Mouse (Mus musculus): ENCODE results near the gene Gcdh. TPM values are rescaled to one million over a fixed set of nuclear protein-coding genes. Genes with fewer than 3 reads are reported as not detected.
A peak's percentile ranks its signal among the peaks of the same experiment; 100 is the strongest.

Gene Gcdh
- polyA plus RNA-seq, 1 experiment from 2014 or later: 39.6 TPM

- H3K9me3 ChIP-seq (replicated peaks): no peaks in the 10 kb centered on the region
- H3K4me1 ChIP-seq: peaks cover 7% of the 10 kb centered on the region
- whole genome bisulfite sequencing: 90% methylated on average over 2 of the region's 2 CpGs
- no peak for DNase-seq (ENCODE audit: low spot score)
- peaks cover 55% of the 10 kb centered on the region for H3K27me3 ChIP-seq (ENCODE audit: low read depth, poor library complexity, severe bottlenecking)
- H3K36me3 ChIP-seq: peaks cover 24% of the 10 kb centered on the region; the same call in 1 of the 2 replicates
- H3K27ac ChIP-seq (replicated peaks): no peak overlapping the region
- no peak overlapping the region for H3K4me3 ChIP-seq
These were observed 27.9 kb upstream of the Gcdh start for GRCm38 (mm10) chr8:84921596-84921995.

- Histone ChIP-seq H3K4me1 (peaks cover 8% of the 10 kb centered on the region), H3K27ac (replicated peaks) (no peak overlapping the region), H3K4me3 (no peak overlapping the region), H3K27me3 (ENCODE audit: low read depth, poor library complexity, severe bottlenecking) (peaks cover 79% of the 10 kb centered on the region), H3K9me3 (replicated peaks) (peaks cover 5% of the 10 kb centered on the region; the same call in 1 of the 2 replicates), H3K36me3 (peaks cover 38% of the 10 kb centered on the region)
- WGBS: 92% methylated on average over 15 of the region's 15 CpGs
- DNase-seq (ENCODE audit: low spot score): no peak
These were observed 24.9 kb upstream of the Gcdh start for GRCm38 (mm10) chr8:84918646-84919045.

GRCm38 (mm10) chr8:84917781-84918180 lies 24.1 kb upstream of the Gcdh start:
- Histone ChIP-seq H3K4me1 (peaks cover 16% of the 10 kb centered on the region), H3K36me3 (peaks cover 37% of the 10 kb centered on the region), H3K27ac (replicated peaks) (no peak overlapping the region), H3K27me3 (ENCODE audit: low read depth, poor library complexity, severe bottlenecking) (peaks cover 87% of the 10 kb centered on the region), H3K4me3 (peak overlapping the region; percentile 23; the same call in 1 of the 2 replicates), H3K9me3 (replicated peaks) (peaks cover 5% of the 10 kb centered on the region; the same call in 1 of the 2 replicates)
- 25% methylated on average over 20 of the region's 20 CpGs for WGBS
- no peak for DNase-seq (ENCODE audit: low spot score)

GRCm38 (mm10) chr8:84915269-84915668 lies 21.5 kb upstream of the Gcdh start:
- DNase-seq (ENCODE audit: low spot score): no peak
- Histone ChIP-seq H3K4me1 (peaks cover 24% of the 10 kb centered on the region), H3K27ac (replicated peaks) (no peak overlapping the region), H3K4me3 (no peak overlapping the region), H3K36me3 (peaks cover 39% of the 10 kb centered on the region), H3K9me3 (replicated peaks) (peaks cover 5% of the 10 kb centered on the region; the same call in 1 of the 2 replicates), H3K27me3 (ENCODE audit: low read depth, poor library complexity, severe bottlenecking) (peaks cover 100% of the 10 kb centered on the region)
- 90% methylated on average over 8 of the region's 8 CpGs for WGBS

GRCm38 (mm10) chr8:84913960-84914359 lies 20.2 kb upstream of the Gcdh start:
- whole genome bisulfite sequencing: 34% methylated on average over 4 of the region's 4 CpGs
- H3K27me3 ChIP-seq (ENCODE audit: low read depth, poor library complexity, severe bottlenecking): peaks cover 100% of the 10 kb centered on the region

GRCm38 (mm10) chr8:84913502-84913900 lies 19.8 kb upstream of the Gcdh start:
- DNase-seq (ENCODE audit: low spot score): no peak
- peaks cover 37% of the 10 kb centered on the region for H3K36me3 ChIP-seq
- H3K4me3 ChIP-seq: peak overlapping the region; percentile 52
- H3K4me1 ChIP-seq: peaks cover 34% of the 10 kb centered on the region
- no peak overlapping the region for H3K27ac ChIP-seq (replicated peaks)
- peaks cover 5% of the 10 kb centered on the region; the same call in 1 of the 2 replicates for H3K9me3 ChIP-seq (replicated peaks)
- WGBS: 13% methylated on average over 9 of the region's 9 CpGs
- H3K27me3 ChIP-seq (ENCODE audit: low read depth, poor library complexity, severe bottlenecking): peaks cover 100% of the 10 kb centered on the region

More at GRCm38 (mm10) chr8:84913960-84914359, 20.2 kb upstream of the Gcdh start:
- Histone ChIP-seq H3K27ac (replicated peaks) (no peak overlapping the region), H3K36me3 (peaks cover 37% of the 10 kb centered on the region), H3K4me3 (no peak overlapping the region), H3K4me1 (peaks cover 29% of the 10 kb centered on the region), H3K9me3 (replicated peaks) (peaks cover 5% of the 10 kb centered on the region; the same call in 1 of the 2 replicates)
- DNase-seq (ENCODE audit: low spot score): no peak

GRCm38 (mm10) chr8:84912895-84913501 lies 19.3 kb upstream of the Gcdh start:
- WGBS: under 1% methylated on average over 55 of the region's 55 CpGs
- Histone ChIP-seq H3K4me3 (peak overlapping the region; percentile 52), H3K27me3 (ENCODE audit: low read depth, poor library complexity, severe bottlenecking) (peaks cover 95% of the 10 kb centered on the region), H3K27ac (replicated peaks) (no peak overlapping the region), H3K9me3 (replicated peaks) (peaks cover 5% of the 10 kb centered on the region; the same call in 1 of the 2 replicates), H3K36me3 (peaks cover 37% of the 10 kb centered on the region), H3K4me1 (peaks cover 34% of the 10 kb centered on the region)
- DNase-seq (ENCODE audit: low spot score): peak; percentile 64

- Histone ChIP-seq H3K27ac (replicated peaks) (no peak overlapping the region), H3K4me3 (peak overlapping the region; percentile 52), H3K4me1 (peaks cover 28% of the 10 kb centered on the region), H3K9me3 (replicated peaks) (peaks cover 5% of the 10 kb centered on the region; the same call in 1 of the 2 replicates), H3K36me3 (peaks cover 34% of the 10 kb centered on the region), H3K27me3 (ENCODE audit: low read depth, poor library complexity, severe bottlenecking) (peaks cover 89% of the 10 kb centered on the region)
- WGBS: 22% methylated on average over 27 of the region's 27 CpGs
- no peak for DNase-seq (ENCODE audit: low spot score)
These were observed 18.7 kb upstream of the Gcdh start for GRCm38 (mm10) chr8:84912391-84912790.

- H3K4me1 ChIP-seq: peaks cover 28% of the 10 kb centered on the region
- no peak overlapping the region for H3K27ac ChIP-seq (replicated peaks)
- H3K27me3 ChIP-seq (ENCODE audit: low read depth, poor library complexity, severe bottlenecking): peaks cover 84% of the 10 kb centered on the region
- WGBS: 79% methylated on average over 9 of the region's 9 CpGs
- DNase-seq (ENCODE audit: low spot score): no peak
- no peak overlapping the region for H3K4me3 ChIP-seq
- H3K36me3 ChIP-seq: peaks cover 31% of the 10 kb centered on the region
- H3K9me3 ChIP-seq (replicated peaks): peaks cover 5% of the 10 kb centered on the region; the same call in 1 of the 2 replicates
These were observed 18.1 kb upstream of the Gcdh start for GRCm38 (mm10) chr8:84911854-84912253.

GRCm38 (mm10) chr8:84910551-84910950 lies 16.8 kb upstream of the Gcdh start:
- 93% methylated on average over 6 of the region's 6 CpGs for WGBS
- Histone ChIP-seq H3K4me1 (peaks cover 28% of the 10 kb centered on the region), H3K27me3 (ENCODE audit: low read depth, poor library complexity, severe bottlenecking) (peaks cover 73% of the 10 kb centered on the region), H3K36me3 (peaks cover 19% of the 10 kb centered on the region), H3K27ac (replicated peaks) (no peak overlapping the region), H3K9me3 (replicated peaks) (peaks cover 5% of the 10 kb centered on the region; the same call in 1 of the 2 replicates), H3K4me3 (no peak overlapping the region)
- DNase-seq (ENCODE audit: low spot score): no peak

- peaks cover 13% of the 10 kb centered on the region for H3K36me3 ChIP-seq
- peaks cover 5% of the 10 kb centered on the region; the same call in 1 of the 2 replicates for H3K9me3 ChIP-seq (replicated peaks)
- H3K4me1 ChIP-seq: peaks cover 28% of the 10 kb centered on the region
- no peak for DNase-seq (ENCODE audit: low spot score)
- peak overlapping the region; percentile 65; the same call in 1 of the 2 replicates for H3K4me3 ChIP-seq
- 85% methylated on average over 5 of the region's 5 CpGs for WGBS
- peaks cover 73% of the 10 kb centered on the region for H3K27me3 ChIP-seq (ENCODE audit: low read depth, poor library complexity, severe bottlenecking)
- H3K27ac ChIP-seq (replicated peaks): no peak overlapping the region
These were observed 16.2 kb upstream of the Gcdh start for GRCm38 (mm10) chr8:84909949-84910348.

- Histone ChIP-seq H3K4me1 (peaks cover 28% of the 10 kb centered on the region), H3K4me3 (peak overlapping the region; percentile 65), H3K9me3 (replicated peaks) (peaks cover 4% of the 10 kb centered on the region; the same call in 1 of the 2 replicates), H3K27ac (replicated peaks) (no peak overlapping the region; the same call in 1 of the 2 replicates), H3K36me3 (peaks cover 12% of the 10 kb centered on the region), H3K27me3 (ENCODE audit: low read depth, poor library complexity, severe bottlenecking) (peaks cover 73% of the 10 kb centered on the region)
- DNase-seq (ENCODE audit: low spot score): no peak
- 50% methylated on average over 20 of the region's 20 CpGs for WGBS
These were observed 15.5 kb upstream of the Gcdh start for GRCm38 (mm10) chr8:84909162-84909767.

Data from midbrain, embryonic 10.5 days (tissue).